Mouse (Mus musculus): ENCODE results near the gene Rps8. TPM values are rescaled to one million over a fixed set of nuclear protein-coding genes. Genes with fewer than 3 reads are reported as not detected.

Gene Rps8
- 1,631 TPM for polyA plus RNA-seq (2014; fragmentation: Illumina TruSeq; extraction: RNeasy Lipid Tissue Mini Kit (QIAGEN cat#74804); ENCODE audit: insufficient read depth, low read depth, low replicate concordance)

GRCm38 (mm10) chr4:117155792-117156355 is at the start of gene Rps8:
Gene Rps8, minus strand, starts transcription at chr4:117156243.

GRCm38 (mm10) chr4:117181863-117182758 is 26.1 kb upstream of the Rps8 start, which contains the start of gene Kif2c:
Gene Kif2c, minus strand, starts transcription at chr4:117182639.

GRCm38 (mm10) chr4:117133817-117134600 is 22.0 kb downstream of the Rps8 start, which contains the start of gene Plk3:
Gene Plk3, minus strand, starts transcription at chr4:117133963.

GRCm38 (mm10) chr4:117126675-117127290 is 29.3 kb downstream of the Rps8 start, which contains the start of gene Tctex1d4:
Gene Tctex1d4, plus strand, starts transcription at chr4:117126794.

GRCm38 (mm10) chr4:117125348-117125909 is 30.6 kb downstream of the Rps8 start, which contains the start of gene Btbd19:
Gene Btbd19, minus strand, starts transcription at chr4:117125725.

Other genes with a start within 250 kb of the Rps8 start
- 56.2 TPM for gene Urod, start 161.8 kb downstream of the Rps8 start, polyA plus RNA-seq (2014; fragmentation: Illumina TruSeq; extraction: RNeasy Lipid Tissue Mini Kit (QIAGEN cat#74804); ENCODE audit: insufficient read depth, low read depth, low replicate concordance)
- 11.0 TPM for gene Hectd3, start 160.9 kb downstream of the Rps8 start, polyA plus RNA-seq (2014; fragmentation: Illumina TruSeq; extraction: RNeasy Lipid Tissue Mini Kit (QIAGEN cat#74804); ENCODE audit: insufficient read depth, low read depth, low replicate concordance)
- gene Eif2b3, start 136.8 kb downstream of the Rps8 start, polyA plus RNA-seq (2014; fragmentation: Illumina TruSeq; extraction: RNeasy Lipid Tissue Mini Kit (QIAGEN cat#74804); ENCODE audit: insufficient read depth, low read depth, low replicate concordance) = 11.9 TPM
- 0.66 TPM for gene Ptch2, start 60.2 kb downstream of the Rps8 start, polyA plus RNA-seq (2014; fragmentation: Illumina TruSeq; extraction: RNeasy Lipid Tissue Mini Kit (QIAGEN cat#74804); ENCODE audit: insufficient read depth, low read depth, low replicate concordance)
- gene Btbd19, start 30.5 kb downstream of the Rps8 start, polyA plus RNA-seq (2014; fragmentation: Illumina TruSeq; extraction: RNeasy Lipid Tissue Mini Kit (QIAGEN cat#74804); ENCODE audit: insufficient read depth, low read depth, low replicate concordance) = 3.3 TPM
- gene Tctex1d4, start 29.4 kb downstream of the Rps8 start, polyA plus RNA-seq (2014; fragmentation: Illumina TruSeq; extraction: RNeasy Lipid Tissue Mini Kit (QIAGEN cat#74804); ENCODE audit: insufficient read depth, low read depth, low replicate concordance) = 36.5 TPM
- gene Plk3, start 22.3 kb downstream of the Rps8 start, polyA plus RNA-seq (2014; fragmentation: Illumina TruSeq; extraction: RNeasy Lipid Tissue Mini Kit (QIAGEN cat#74804); ENCODE audit: insufficient read depth, low read depth, low replicate concordance) = 4.8 TPM
- gene Kif2c, start 26.4 kb upstream of the Rps8 start, polyA plus RNA-seq (2014; fragmentation: Illumina TruSeq; extraction: RNeasy Lipid Tissue Mini Kit (QIAGEN cat#74804); ENCODE audit: insufficient read depth, low read depth, low replicate concordance) = 0.31 TPM
- gene Tmem53, start 95.7 kb upstream of the Rps8 start, polyA plus RNA-seq (2014; fragmentation: Illumina TruSeq; extraction: RNeasy Lipid Tissue Mini Kit (QIAGEN cat#74804); ENCODE audit: insufficient read depth, low read depth, low replicate concordance) = 8.9 TPM
- 3.1 TPM for gene Armh1, start 95.9 kb upstream of the Rps8 start, polyA plus RNA-seq (2014; fragmentation: Illumina TruSeq; extraction: RNeasy Lipid Tissue Mini Kit (QIAGEN cat#74804); ENCODE audit: insufficient read depth, low read depth, low replicate concordance)